Mouse (Mus musculus): ENCODE data around the gene Rusc2. TPM values are rescaled to one million over a fixed set of nuclear protein-coding genes. Genes with fewer than 3 reads are reported as not detected.

The Rusc2 gene
- total and polyA plus RNA-seq, 3 experiments, result 27.5 to 45.3 (median 43.5) TPM

- Histone ChIP-seq H3K4me1 (ENCODE audit: control insufficient read depth, insufficient read depth, low read length) (peaks cover 2% of the 10 kb centered on the region), H3K79me2 (replicated peaks; ENCODE audit: control insufficient read depth, insufficient read depth, low read length) (no peaks in the 10 kb centered on the region), H3K9ac (ENCODE audit: low read depth, low read length) (no peak overlapping the region), H3K36me3 (ENCODE audit: control insufficient read depth, insufficient read depth, low read length) (peaks cover 3% of the 10 kb centered on the region; the same call in 1 of the 2 replicates), H3K27ac (no peak overlapping the region), H3K4me3 (no peak overlapping the region), H3K27me3 (ENCODE audit: control insufficient read depth, insufficient read depth, low read length) (no peaks in the 10 kb centered on the region)
- peak in 1 of 2 experiments; percentile 24 for DNase-seq
- intact Hi-C loops (cut with DNase I), result no loop called here
- TF ChIP-seq EP300 (IDR thresholded peaks at IDR 0.05; ENCODE audit: insufficient read depth, low read depth, low read length) (no peak), POLR2A (IDR thresholded peaks at IDR 0.05; ENCODE audit: insufficient read depth, low read depth, low read length) (no peak), CTCF (IDR thresholded peaks at IDR 0.05) (no peak)
- 57% methylated on average over 23 of the region's 23 CpGs for WGBS
Measured at GRCm38 (mm10) chr4:43427501-43428179, 45.9 kb downstream of the Rusc2 start.

GRCm38 (mm10) chr4:43428180-43428861, 46.5 kb downstream of the Rusc2 start:
- H3K79me2 ChIP-seq (replicated peaks; ENCODE audit: control insufficient read depth, insufficient read depth, low read length), result no peaks in the 10 kb centered on the region
- DNase-seq, result no peak
- intact Hi-C loops (cut with DNase I), result no loop called here
- no peak overlapping the region for H3K4me3 ChIP-seq
- WGBS, result 58% methylated on average over 16 of the region's 16 CpGs
- H3K27me3 ChIP-seq (ENCODE audit: control insufficient read depth, insufficient read depth, low read length), result no peaks in the 10 kb centered on the region
- TF ChIP-seq POLR2A (IDR thresholded peaks at IDR 0.05; ENCODE audit: insufficient read depth, low read depth, low read length) (no peak), CTCF (IDR thresholded peaks at IDR 0.05) (no peak), EP300 (IDR thresholded peaks at IDR 0.05; ENCODE audit: insufficient read depth, low read depth, low read length) (no peak)
- no peaks in the 10 kb centered on the region for H3K36me3 ChIP-seq (ENCODE audit: control insufficient read depth, insufficient read depth, low read length)
- H3K27ac ChIP-seq, result no peak overlapping the region; the same call in 1 of the 2 replicates
- H3K4me1 ChIP-seq (ENCODE audit: control insufficient read depth, insufficient read depth, low read length), result peaks cover 2% of the 10 kb centered on the region
- no peak overlapping the region for H3K9ac ChIP-seq (ENCODE audit: low read depth, low read length)

- no peak within 1 kb of the TSS for H3K4me3 ChIP-seq
- peak; percentile 35 to 40 for DNase-seq
- H3K36me3 ChIP-seq (ENCODE audit: control insufficient read depth, insufficient read depth, low read length), result no peaks in the 10 kb centered on the region
- no peaks in the 10 kb centered on the region for H3K27me3 ChIP-seq (ENCODE audit: control insufficient read depth, insufficient read depth, low read length)
- peaks cover 2% of the 10 kb centered on the region for H3K4me1 ChIP-seq (ENCODE audit: control insufficient read depth, insufficient read depth, low read length)
- intact Hi-C loops (cut with DNase I), result no loop called here
- H3K9ac ChIP-seq (ENCODE audit: low read depth, low read length), result no peak within 1 kb of the TSS; the same call in 1 of the 2 replicates
- TF ChIP-seq EP300 (IDR thresholded peaks at IDR 0.05; ENCODE audit: insufficient read depth, low read depth, low read length), result no peak
- TF ChIP-seq CTCF (IDR thresholded peaks at IDR 0.05), result no peak
- TF ChIP-seq POLR2A (IDR thresholded peaks at IDR 0.05; ENCODE audit: insufficient read depth, low read depth, low read length), result no peak
- H3K79me2 ChIP-seq (replicated peaks; ENCODE audit: control insufficient read depth, insufficient read depth, low read length), result no peaks in the 10 kb centered on the region
- no peak within 1 kb of the TSS; the same call in 1 of the 2 replicates for H3K27ac ChIP-seq
- WGBS, result 18% methylated on average over 10 of the region's 10 CpGs
Measured at GRCm38 (mm10) chr4:43428946-43429345, 47.2 kb downstream of the Rusc2 start, which contains the start of gene Fam166b. Gene Fam166b, minus strand, starts transcription at chr4:43429134.

DNA sequence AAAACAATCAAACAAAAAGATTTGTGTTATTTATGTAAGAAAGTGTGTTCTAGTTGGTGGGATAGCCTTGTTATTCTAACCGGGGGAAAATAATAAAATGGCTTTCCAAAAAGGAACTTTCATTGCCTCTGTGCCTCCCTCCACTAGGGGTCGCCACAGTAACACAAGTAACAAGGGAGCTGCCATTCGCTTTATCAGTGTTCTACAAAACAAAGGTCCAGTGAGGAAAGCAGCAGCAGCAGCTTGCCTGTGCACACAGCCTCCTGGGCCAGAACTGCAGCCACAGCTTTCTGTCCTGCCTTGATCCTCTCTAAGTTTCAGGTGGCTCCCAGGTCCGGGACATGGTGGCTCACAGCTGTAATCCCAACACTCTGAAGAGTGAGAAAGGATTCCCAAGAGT, 49.9 kb downstream of the Rusc2 start:
- intact Hi-C loops (cut with DNase I), result loop anchor here (5.0 to 10.0 kb wide), 2 partner anchors 281 to 433 kb away; partner anchors contain the start of gene Olfr71
- no peaks in the 10 kb centered on the region for H3K79me2 ChIP-seq (replicated peaks; ENCODE audit: control insufficient read depth, insufficient read depth, low read length)
- 4% methylated on average over 4 of the region's 4 CpGs for WGBS
- H3K4me1 ChIP-seq (ENCODE audit: control insufficient read depth, insufficient read depth, low read length), result peaks cover 2% of the 10 kb centered on the region
- H3K4me3 ChIP-seq, result no peak overlapping the region
- TF ChIP-seq EP300 (IDR thresholded peaks at IDR 0.05; ENCODE audit: insufficient read depth, low read depth, low read length) (peak; percentile 86; the same call in 1 of the 2 replicates), CTCF (IDR thresholded peaks at IDR 0.05) (peak; percentile 95), POLR2A (IDR thresholded peaks at IDR 0.05; ENCODE audit: insufficient read depth, low read depth, low read length) (0 out of 2 replicates have a peak, but pooled peaks have one; percentile 20)
- peak; percentile 81 to 83 for DNase-seq
- no peak overlapping the region for H3K27ac ChIP-seq
- no peaks in the 10 kb centered on the region for H3K36me3 ChIP-seq (ENCODE audit: control insufficient read depth, insufficient read depth, low read length)
- no peak overlapping the region for H3K9ac ChIP-seq (ENCODE audit: low read depth, low read length)
- H3K27me3 ChIP-seq (ENCODE audit: control insufficient read depth, insufficient read depth, low read length), result no peaks in the 10 kb centered on the region

GRCm38 (mm10) chr4:43432832-43433231, 51.1 kb downstream of the Rusc2 start:
- no peak for DNase-seq
- WGBS, result 79% methylated on average over 1 of the region's 1 CpGs
- H3K4me1 ChIP-seq (ENCODE audit: control insufficient read depth, insufficient read depth, low read length), result peaks cover 2% of the 10 kb centered on the region
- no peak for TF ChIP-seq POLR2A (IDR thresholded peaks at IDR 0.05; ENCODE audit: insufficient read depth, low read depth, low read length)
- no peak for TF ChIP-seq CTCF (IDR thresholded peaks at IDR 0.05)
- TF ChIP-seq EP300 (IDR thresholded peaks at IDR 0.05; ENCODE audit: insufficient read depth, low read depth, low read length), result no peak
- no peaks in the 10 kb centered on the region for H3K27me3 ChIP-seq (ENCODE audit: control insufficient read depth, insufficient read depth, low read length)
- intact Hi-C loops (cut with DNase I), result loop anchor here (5.0 to 10.0 kb wide), 2 partner anchors 279 to 432 kb away; partner anchors contain the start of gene Olfr71
- H3K79me2 ChIP-seq (replicated peaks; ENCODE audit: control insufficient read depth, insufficient read depth, low read length), result no peaks in the 10 kb centered on the region
- no peaks in the 10 kb centered on the region for H3K36me3 ChIP-seq (ENCODE audit: control insufficient read depth, insufficient read depth, low read length)
- no peak overlapping the region for H3K9ac ChIP-seq (ENCODE audit: low read depth, low read length)
- no peak overlapping the region for H3K27ac ChIP-seq
- no peak overlapping the region for H3K4me3 ChIP-seq
